Mouse (Mus musculus) G1E (cell line): Measurements from ENCODE around the gene Il2ra. TPM values are rescaled to one million over a fixed set of nuclear protein-coding genes. Genes with fewer than 3 reads are reported as not detected.
"Not testable (repeated sequence)": the region's sequence is repeated elsewhere in the genome, so short reads cannot be mapped to it uniquely, and the experiment has no call there.

ENCODE experiments used
- ATAC-seq: 2 replicates; pipeline ENCODE4 v1.8.0; 2016; ENCODE audit warnings: mild to moderate bottlenecking; ENCODE audit not compliant: insufficient number of reproducible peaks, poor library complexity, low FRiP score, severe bottlenecking; ENCODE audit errors: extremely low read depth
- DNase-seq: peaks from one replicate; pipeline ENCODE4 v3.0.0; 2012; ENCODE audit warnings: low spot score
- H3K27me3 ChIP-seq: 2 replicates; pipeline ENCODE4 v1.6.1; 2012; ENCODE audit warnings: mild to moderate bottlenecking, low read length, inconsistent platforms; ENCODE audit not compliant: insufficient read depth
- H3K36me3 ChIP-seq: replicated peaks from 2 replicates; pipeline ENCODE3; 2012; ENCODE audit warnings: mild to moderate bottlenecking, inconsistent platforms
- H3K4me1 ChIP-seq: 2 replicates; pipeline ENCODE4 v1.6.1; 2012; ENCODE audit warnings: low read depth, low read length, inconsistent platforms, mixed read lengths; ENCODE audit not compliant: insufficient read depth
- H3K4me3 ChIP-seq: 2 replicates; pipeline ENCODE4 v1.5.1; 2012; ENCODE audit warnings: low read depth, mild to moderate bottlenecking, inconsistent platforms, low read length, moderate library complexity, mixed read lengths
- H3K9me3 ChIP-seq: replicated peaks from 2 replicates; pipeline ENCODE4 v1.6.1; 2012; ENCODE audit warnings: inconsistent platforms
- CTCF ChIP-seq: IDR thresholded peaks from 2 replicates; pipeline ENCODE4 v1.5.1; 2012; ENCODE audit warnings: low read depth, low read length, inconsistent platforms, mixed read lengths
- GATA1 ChIP-seq: IDR thresholded peaks from 2 replicates; pipeline ENCODE4 v1.6.1; 2012; ENCODE audit warnings: borderline replicate concordance, low read length, inconsistent platforms, mixed read lengths
- GATA2 ChIP-seq: IDR thresholded peaks from 2 replicates; pipeline ENCODE4 v1.6.1; 2012; ENCODE audit warnings: low read depth, low read length, inconsistent platforms, borderline replicate concordance
- POLR2AphosphoS5 ChIP-seq: IDR thresholded peaks from 2 replicates; pipeline ENCODE4 v1.6.1; 2012; ENCODE audit warnings: low read depth, low read length, inconsistent platforms; ENCODE audit not compliant: insufficient replicate concordance
- TAL1 ChIP-seq: conservative IDR thresholded peaks from 2 replicates; pipeline ENCODE4 v1.6.1; 2012; ENCODE audit warnings: low read depth, low read length, inconsistent platforms, mixed read lengths
- polyA plus RNA-seq: library from polyadenylated mRNA; stranded (reverse); fragments of >175 nt; gene quantifications from 2 replicates; pipeline ENCODE4 v1.2.3, GENCODE M21; 2012
- total RNA-seq, 2 experiments: library from RNA; stranded (forward) in 1 of 2; stranded (reverse) in 1 of 2; fragments of 200-1000 nt in 1 of 2; fragments of >200 nt in 1 of 2; fragmentation: Nextera tagmentation in 1 of 2; gene quantifications; 2 replicates each; pipeline ENCODE4 v1.2.3; 2014 to 2017

Il2ra gene
- total and polyA plus RNA-seq, 3 experiments: 0.44 TPM; not detected in 2

- Histone ChIP-seq H3K9me3 (no peaks in the 10 kb centered on the region), H3K4me1 (peaks cover 17% of the 10 kb centered on the region), H3K4me3 (no peak overlapping the region), H3K27me3 (peaks cover 8% of the 10 kb centered on the region), H3K36me3 (peaks cover 14% of the 10 kb centered on the region)
- ATAC-seq (no peak), DNase-seq (no peak)
- TF ChIP-seq POLR2AphosphoS5: no peak
- TF ChIP-seq GATA1: no peak
- no peak for TF ChIP-seq TAL1
- TF ChIP-seq GATA2: no peak
- TF ChIP-seq CTCF: no peak
These were observed 37.7 kb upstream of the Il2ra start for GRCm38 (mm10) chr2:11604911-11605310.

GRCm38 (mm10) chr2:11606718-11607117, 35.9 kb upstream of the Il2ra start:
- not testable (repeated sequence) for ATAC-seq, H3K36me3 ChIP-seq

GRCm38 (mm10) chr2:11612939-11613338, 29.7 kb upstream of the Il2ra start:
- not testable (repeated sequence) for ATAC-seq, DNase-seq, H3K36me3 ChIP-seq, H3K4me1 ChIP-seq, H3K4me3 ChIP-seq, H3K9me3 ChIP-seq
- H3K27me3 ChIP-seq: peaks cover 15% of the 10 kb centered on the region

More at GRCm38 (mm10) chr2:11606718-11607117, 35.9 kb upstream of the Il2ra start:
- not testable (repeated sequence) for H3K4me1 ChIP-seq, H3K27me3 ChIP-seq, H3K9me3 ChIP-seq, DNase-seq, H3K4me3 ChIP-seq

GRCm38 (mm10) chr2:11616846-11617245, 25.8 kb upstream of the Il2ra start:
- Histone ChIP-seq H3K27me3 (peaks cover 14% of the 10 kb centered on the region), H3K9me3 (no peaks in the 10 kb centered on the region), H3K4me3 (no peak overlapping the region), H3K36me3 (no peaks in the 10 kb centered on the region), H3K4me1 (no peaks in the 10 kb centered on the region)
- ATAC-seq: no peak
- TF ChIP-seq GATA2: no peak
- DNase-seq: no peak

- DNase-seq (no peak), ATAC-seq (no peak)
- TF ChIP-seq GATA2 (no peak), POLR2AphosphoS5 (no peak), TAL1 (no peak), CTCF (no peak), GATA1 (no peak)
- peaks cover 9% of the 10 kb centered on the region; the same call in 1 of the 2 replicates for H3K27me3 ChIP-seq
- H3K4me1 ChIP-seq: no peaks in the 10 kb centered on the region
- H3K36me3 ChIP-seq: no peaks in the 10 kb centered on the region
- no peak overlapping the region for H3K4me3 ChIP-seq
- H3K9me3 ChIP-seq: no peaks in the 10 kb centered on the region
These were observed 23.0 kb upstream of the Il2ra start for GRCm38 (mm10) chr2:11619598-11619997.

- Histone ChIP-seq H3K27me3 (peaks cover 3% of the 10 kb centered on the region; the same call in 1 of the 2 replicates), H3K9me3 (no peaks in the 10 kb centered on the region), H3K4me3 (no peak overlapping the region), H3K4me1 (no peaks in the 10 kb centered on the region), H3K36me3 (no peaks in the 10 kb centered on the region)
- DNase-seq (no peak), ATAC-seq (no peak)
- TF ChIP-seq POLR2AphosphoS5 (no peak), GATA2 (no peak), TAL1 (no peak), GATA1 (no peak), CTCF (no peak)
These were observed 19.4 kb upstream of the Il2ra start for GRCm38 (mm10) chr2:11623173-11623572.

GRCm38 (mm10) chr2:11623726-11624125, 18.9 kb upstream of the Il2ra start:
- no peak for ATAC-seq
- Histone ChIP-seq H3K4me3 (no peak overlapping the region), H3K36me3 (no peaks in the 10 kb centered on the region), H3K4me1 (no peaks in the 10 kb centered on the region), H3K9me3 (no peaks in the 10 kb centered on the region), H3K27me3 (peaks cover 3% of the 10 kb centered on the region; the same call in 1 of the 2 replicates)
- TF ChIP-seq POLR2AphosphoS5 (no peak), CTCF (no peak), GATA1 (no peak), TAL1 (no peak), GATA2 (no peak)
- DNase-seq: no peak

- no peak for DNase-seq
- Histone ChIP-seq H3K4me3 (no peak within 1 kb of the TSS), H3K4me1 (no peaks in the 10 kb centered on the region), H3K27me3 (peaks cover 3% of the 10 kb centered on the region; the same call in 1 of the 2 replicates), H3K36me3 (no peaks in the 10 kb centered on the region), H3K9me3 (no peaks in the 10 kb centered on the region)
- no peak for TF ChIP-seq GATA1
- no peak for TF ChIP-seq POLR2AphosphoS5
- no peak for TF ChIP-seq CTCF
- TF ChIP-seq TAL1: no peak
- no peak for ATAC-seq
These were observed 16.7 kb upstream of the Il2ra start, which contains the start of gene Gm17490 for GRCm38 (mm10) chr2:11625890-11626289. Gene Gm17490, minus strand, starts transcription at chr2:11626264.
